Mouse (Mus musculus) CH12.LX (cell line): Measurements from ENCODE around the gene Ank2.

Experiments used
- CHD1 ChIP-seq: IDR thresholded peaks from 2 replicates; pipeline ENCODE4 v1.6.1; 2012; ENCODE audit warnings: low read depth, low read length, improper control_type of control experiment, inconsistent platforms
- CTCF ChIP-seq, 2 experiments: IDR thresholded peaks in 1 of 2; conservative IDR thresholded peaks in 1 of 2; 2 replicates each; pipeline ENCODE4 v1.5.1; 2011 to 2012; ENCODE audit warnings: low read depth in 2 of 2, low read length in 2 of 2, improper control_type of control experiment in 1 of 2, inconsistent platforms in 1 of 2, mild to moderate bottlenecking in 1 of 2, moderate library complexity in 1 of 2
- EP300 ChIP-seq: IDR thresholded peaks from 2 replicates; pipeline ENCODE4 v1.6.1; 2011; ENCODE audit warnings: low read length, improper control_type of control experiment
- KAT2A ChIP-seq: IDR thresholded peaks from 2 replicates; pipeline ENCODE4 v1.6.1; 2012; ENCODE audit warnings: low read length, improper control_type of control experiment, inconsistent platforms; ENCODE audit not compliant: insufficient replicate concordance
- MAFK ChIP-seq: IDR thresholded peaks from 2 replicates; pipeline ENCODE4 v1.6.1; 2011; ENCODE audit warnings: low read length, improper control_type of control experiment; ENCODE audit not compliant: insufficient replicate concordance
- MAX ChIP-seq: IDR thresholded peaks from 2 replicates; pipeline ENCODE4 v1.6.1; 2011; ENCODE audit warnings: low read length, improper control_type of control experiment
- ZC3H11A ChIP-seq: IDR thresholded peaks from 2 replicates; pipeline ENCODE4 v1.6.1; 2012; ENCODE audit warnings: low read depth, mild to moderate bottlenecking, inconsistent platforms, low read length, improper control_type of control experiment

DNA sequence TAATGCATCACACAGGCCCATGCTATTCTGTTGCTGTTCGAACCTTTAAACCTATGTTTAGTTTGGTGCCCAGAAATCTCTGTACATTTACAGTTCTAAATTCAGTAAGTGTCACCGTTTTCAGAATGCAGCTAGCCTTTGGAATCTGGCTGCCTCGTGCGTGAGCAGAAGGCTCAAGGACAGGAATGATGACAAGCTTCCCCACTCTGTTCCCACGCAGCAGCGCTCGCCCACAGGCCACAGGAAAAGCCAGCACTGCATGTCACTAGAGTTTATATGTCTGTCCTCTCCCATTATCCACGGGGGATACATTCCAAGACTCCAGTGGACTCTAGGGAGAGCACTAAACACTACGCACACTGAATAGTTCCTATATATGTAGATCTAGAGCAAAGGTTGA lies 343.1 kb downstream of the Ank2 start:
- TF ChIP-seq MAX = no peak
- no peak for TF ChIP-seq MAFK
- TF ChIP-seq CTCF (conservative IDR thresholded peaks at IDR 0.05 in 1 of 2, IDR thresholded peaks at IDR 0.05 in 1 of 2; ENCODE audit: low read depth in 2 of 2, low read length in 2 of 2) = no peak
- TF ChIP-seq KAT2A = no peak
- TF ChIP-seq ZC3H11A = no peak
- TF ChIP-seq EP300 = no peak
- TF ChIP-seq CHD1 = no peak
